Mouse (Mus musculus) embryonic facial prominence, embryonic 14.5 days (tissue): ENCODE measurements around the gene Zfc3h1. TPM values are rescaled to one million over a fixed set of nuclear protein-coding genes. Genes with fewer than 3 reads are reported as not detected.

ENCODE experiments used
- ATAC-seq: fragments of 200-750 bp; cut with Nextera tagmentation; 2 replicates; pipeline ENCODE4 v1.8.0; 2017; ENCODE audit warnings: low read depth, moderate number of reproducible peaks, moderate TSS enrichment
- DNase-seq: peaks from one replicate; pipeline ENCODE4 v3.0.0-alpha.2; 2015; ENCODE audit warnings: low spot score
- H3K27ac ChIP-seq: fragments of 300-500 bp; sonication (generic); replicated peaks from 2 replicates; pipeline ENCODE4 v1.5.1; 2014; ENCODE audit warnings: low read depth, mild to moderate bottlenecking, low read length, moderate library complexity
- H3K27me3 ChIP-seq: fragments of 300-500 bp; sonication (generic); replicated peaks from 2 replicates; pipeline ENCODE4 v1.6.1; 2014; ENCODE audit warnings: low read length; ENCODE audit not compliant: control insufficient read depth, insufficient read depth
- H3K36me3 ChIP-seq: fragments of 300-500 bp; sonication (generic); 2 replicates; pipeline ENCODE4 v1.6.1; 2014; ENCODE audit warnings: low read length, mixed read lengths; ENCODE audit not compliant: control insufficient read depth, insufficient read depth
- H3K4me1 ChIP-seq: fragments of 300-500 bp; sonication (generic); 2 replicates; pipeline ENCODE4 v1.6.1; 2014; ENCODE audit warnings: antibody characterized with exemption, low read length; ENCODE audit not compliant: control insufficient read depth, insufficient read depth
- H3K4me2 ChIP-seq: fragments of 300-500 bp; sonication (generic); 2 replicates; pipeline ENCODE4 v1.6.1; 2014; ENCODE audit warnings: low read depth, mild to moderate bottlenecking, low read length, moderate library complexity, mixed read lengths
- H3K4me3 ChIP-seq: fragments of 300-500 bp; sonication (generic); 2 replicates; pipeline ENCODE4 v1.5.1; 2014; ENCODE audit warnings: low read depth, mild to moderate bottlenecking, low read length
- H3K9ac ChIP-seq: fragments of 300-500 bp; sonication (generic); 2 replicates; pipeline ENCODE4 v1.6.1; 2014; ENCODE audit warnings: low read depth, mild to moderate bottlenecking, low read length, moderate library complexity, mixed read lengths
- H3K9me3 ChIP-seq: fragments of 300-500 bp; sonication (generic); 2 replicates; pipeline ENCODE4 v1.6.1; 2016; ENCODE audit warnings: low read length; ENCODE audit not compliant: control insufficient read depth
- WGBS: fragments of 180-500 bp; shearing (Covaris S2); extraction: QIAGEN DNeasy Blood & Tissue Kit; methylation state at CpG from one replicate; pipeline ENCODE4 v1.1.7; 2014; 5-methylcytosine and 5-hydroxymethylcytosine counted together
- polyA plus RNA-seq: library from polyadenylated mRNA; unstranded; fragments of >200 nt; fragmentation: Nextera tagmentation; extraction: Ambion mirVana; gene quantifications from 2 replicates; pipeline ENCODE4 v1.2.1, GENCODE M21; 2014

Gene Zfc3h1
- 26.6 and 27.4 TPM in 2 replicates for polyA plus RNA-seq

DNA sequence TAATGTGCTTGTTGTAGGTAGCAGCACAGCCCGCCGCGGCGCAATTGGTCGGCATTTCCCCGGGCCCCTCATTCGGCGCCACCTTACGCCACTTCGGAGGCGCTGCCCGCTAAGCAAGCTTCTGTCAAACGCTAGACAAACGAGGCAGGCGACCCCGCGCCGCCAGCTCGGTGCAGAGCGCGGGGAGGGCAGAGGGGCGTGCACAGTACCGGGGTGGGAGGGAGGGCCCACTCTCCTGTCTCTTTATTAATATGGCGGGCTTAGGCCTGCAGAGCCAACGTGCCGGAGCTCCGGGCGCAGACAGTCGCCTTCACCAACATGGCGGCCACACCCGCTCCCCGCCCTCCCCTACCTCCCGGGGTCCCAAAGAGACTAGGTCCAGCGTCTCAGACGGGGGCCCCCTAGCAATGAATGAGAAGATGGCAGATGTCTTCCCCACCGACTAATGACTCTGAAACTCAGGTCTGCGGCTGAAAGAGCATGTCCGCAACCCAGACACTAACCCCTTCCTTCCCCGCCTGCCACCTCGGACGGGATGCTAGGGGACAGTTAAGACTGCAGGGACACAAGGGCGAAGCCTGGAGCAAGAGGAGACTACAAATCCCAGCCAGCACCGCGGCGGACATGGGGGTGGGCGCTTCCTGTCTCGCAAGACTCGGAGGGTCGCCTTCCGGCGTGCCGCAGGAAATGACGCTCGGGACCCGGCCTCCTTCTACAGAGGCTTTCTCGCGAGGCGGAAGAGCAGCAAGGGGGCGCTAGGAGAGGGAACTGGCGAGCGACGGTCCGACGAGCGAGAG, at the start of gene Zfc3h1, which contains the start of gene Thap2:
Gene Zfc3h1 (plus strand): TSS at position 739 of the 797 bp plus-strand sequence.
Gene Thap2 (minus strand): TSS at position 223 of the 797 bp plus-strand sequence.
- WGBS, result under 1% methylated on average over 55 of the region's 65 CpGs
- ATAC-seq, result peak; percentile 99
- Histone ChIP-seq H3K9ac (peak within 1 kb of the TSS; percentile 97), H3K4me3 (peak within 1 kb of the TSS; percentile 97), H3K27me3 (no peaks in the 10 kb centered on the region), H3K9me3 (no peaks in the 10 kb centered on the region), H3K4me1 (peaks cover 22% of the 10 kb centered on the region), H3K4me2 (peak within 1 kb of the TSS; percentile 81), H3K36me3 (peaks cover 10% of the 10 kb centered on the region), H3K27ac (peak within 1 kb of the TSS; percentile 99)
- peak; percentile 100 for DNase-seq

- H3K9me3 ChIP-seq, result no peaks in the 10 kb centered on the region
- H3K4me2 ChIP-seq, result no peak overlapping the region
- H3K27ac ChIP-seq, result no peak overlapping the region
- 80% methylated on average over 4 of the region's 4 CpGs for WGBS
- no peaks in the 10 kb centered on the region for H3K27me3 ChIP-seq
- DNase-seq (no peak), ATAC-seq (no peak)
- no peak overlapping the region for H3K9ac ChIP-seq
- H3K36me3 ChIP-seq, result peaks cover 8% of the 10 kb centered on the region; the same call in 1 of the 2 replicates
- H3K4me3 ChIP-seq, result no peak overlapping the region
- H3K4me1 ChIP-seq, result no peaks in the 10 kb centered on the region
These were observed 47.9 kb upstream of the Zfc3h1 start for GRCm38 (mm10) chr10:115336901-115337300.

GRCm38 (mm10) chr10:115339820-115340328, 44.9 kb upstream of the Zfc3h1 start:
- no peak for ATAC-seq
- H3K9me3 ChIP-seq, result no peaks in the 10 kb centered on the region
- H3K27me3 ChIP-seq, result no peaks in the 10 kb centered on the region
- 92% methylated on average over 7 of the region's 7 CpGs for WGBS
- no peak overlapping the region for H3K4me3 ChIP-seq
- H3K4me2 ChIP-seq, result no peak overlapping the region
- DNase-seq, result no peak
- no peaks in the 10 kb centered on the region for H3K4me1 ChIP-seq
- H3K9ac ChIP-seq, result no peak overlapping the region
- peaks cover 14% of the 10 kb centered on the region for H3K36me3 ChIP-seq
- no peak overlapping the region for H3K27ac ChIP-seq

- no peak for ATAC-seq
- Histone ChIP-seq H3K9ac (no peak overlapping the region), H3K27ac (no peak overlapping the region), H3K27me3 (no peaks in the 10 kb centered on the region), H3K4me1 (no peaks in the 10 kb centered on the region), H3K36me3 (peaks cover 24% of the 10 kb centered on the region), H3K9me3 (no peaks in the 10 kb centered on the region), H3K4me3 (no peak overlapping the region), H3K4me2 (no peak overlapping the region)
- no peak for DNase-seq
- 86% methylated on average over 4 of the region's 4 CpGs for WGBS
These were observed 41.9 kb upstream of the Zfc3h1 start for GRCm38 (mm10) chr10:115342771-115343425.

GRCm38 (mm10) chr10:115346444-115346843, 38.3 kb upstream of the Zfc3h1 start:
- Histone ChIP-seq H3K4me3 (no peak overlapping the region), H3K9ac (no peak overlapping the region), H3K9me3 (no peaks in the 10 kb centered on the region), H3K4me2 (no peak overlapping the region), H3K27ac (no peak overlapping the region), H3K36me3 (peaks cover 20% of the 10 kb centered on the region), H3K27me3 (no peaks in the 10 kb centered on the region), H3K4me1 (no peaks in the 10 kb centered on the region)
- no peak for DNase-seq
- no peak for ATAC-seq

DNA sequence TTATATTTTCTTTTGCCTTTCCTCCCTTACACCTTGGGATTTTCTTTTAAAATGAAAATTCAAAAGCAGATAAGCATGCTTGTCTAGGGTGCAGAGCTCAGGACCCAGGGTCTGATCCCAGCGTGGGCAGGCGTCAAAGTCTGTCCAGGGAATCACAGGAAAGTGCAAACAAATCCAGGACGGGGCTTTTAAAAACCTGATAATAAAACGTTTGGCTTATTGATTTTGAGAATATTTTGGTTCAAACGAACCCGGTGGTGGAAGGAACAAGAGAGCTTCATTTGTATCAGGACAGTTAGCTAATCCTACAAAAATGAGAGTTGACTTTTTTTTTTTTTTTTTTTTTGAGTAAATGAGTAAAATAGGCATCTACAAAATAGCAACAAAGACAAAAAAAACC, 36.6 kb upstream of the Zfc3h1 start:
- no peak overlapping the region for H3K9ac ChIP-seq
- no peak overlapping the region for H3K27ac ChIP-seq
- H3K27me3 ChIP-seq, result no peaks in the 10 kb centered on the region
- no peak overlapping the region for H3K4me3 ChIP-seq
- H3K9me3 ChIP-seq, result no peaks in the 10 kb centered on the region
- H3K4me2 ChIP-seq, result no peak overlapping the region
- peaks cover 10% of the 10 kb centered on the region; the same call in 1 of the 2 replicates for H3K36me3 ChIP-seq
- H3K4me1 ChIP-seq, result no peaks in the 10 kb centered on the region
- ATAC-seq (no peak), DNase-seq (no peak)
- whole genome bisulfite sequencing, result 76% methylated on average over 6 of the region's 6 CpGs

DNA sequence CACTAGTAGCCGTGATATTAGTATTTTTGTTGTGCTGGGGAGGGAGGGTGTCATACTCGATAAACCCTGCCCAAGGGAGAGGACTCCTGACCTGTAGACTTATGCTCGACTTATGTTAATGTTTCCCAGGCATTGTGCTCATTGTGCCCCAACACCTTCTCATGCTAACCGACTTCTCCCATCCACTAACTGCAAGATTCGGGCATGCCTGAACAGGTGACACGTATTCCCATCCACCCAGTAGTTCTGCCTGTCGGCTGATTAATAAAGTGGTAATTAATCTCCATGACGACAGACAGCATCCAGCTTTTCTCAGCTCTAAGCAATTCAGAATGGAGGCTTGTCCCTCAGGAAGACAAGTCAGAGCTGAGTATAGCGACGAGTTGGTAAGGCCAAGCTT, 35.7 kb upstream of the Zfc3h1 start:
- H3K27ac ChIP-seq, result no peak overlapping the region
- H3K4me1 ChIP-seq, result no peaks in the 10 kb centered on the region
- 72% methylated on average over 10 of the region's 10 CpGs for WGBS
- H3K27me3 ChIP-seq, result no peaks in the 10 kb centered on the region
- DNase-seq, result peak; percentile 52
- no peaks in the 10 kb centered on the region for H3K9me3 ChIP-seq
- H3K4me2 ChIP-seq, result no peak overlapping the region
- H3K9ac ChIP-seq, result no peak overlapping the region
- H3K4me3 ChIP-seq, result no peak overlapping the region
- peaks cover 10% of the 10 kb centered on the region; the same call in 1 of the 2 replicates for H3K36me3 ChIP-seq
- ATAC-seq, result peak; percentile 18; the same call in 1 of the 2 replicates

GRCm38 (mm10) chr10:115349509-115349908, 35.2 kb upstream of the Zfc3h1 start:
- H3K4me1 ChIP-seq, result no peaks in the 10 kb centered on the region
- WGBS, result 89% methylated on average over 7 of the region's 7 CpGs
- no peak overlapping the region for H3K27ac ChIP-seq
- H3K9ac ChIP-seq, result no peak overlapping the region
- no peak overlapping the region for H3K4me2 ChIP-seq
- H3K9me3 ChIP-seq, result no peaks in the 10 kb centered on the region
- ATAC-seq (no peak), DNase-seq (no peak)
- H3K36me3 ChIP-seq, result peaks cover 10% of the 10 kb centered on the region; the same call in 1 of the 2 replicates
- no peaks in the 10 kb centered on the region for H3K27me3 ChIP-seq
- no peak overlapping the region for H3K4me3 ChIP-seq
